Mouse (Mus musculus) limb, embryonic 14.5 days (tissue): ENCODE data around the gene Prdm2. TPM values are rescaled to one million over a fixed set of nuclear protein-coding genes. Genes with fewer than 3 reads are reported as not detected.

Source experiments
- ATAC-seq: fragments of 200-750 bp; cut with Nextera tagmentation; 2 replicates; pipeline ENCODE4 v1.8.0; 2017; ENCODE audit warnings: low read depth, moderate number of reproducible peaks, moderate TSS enrichment; ENCODE audit not compliant: low FRiP score
- DNase-seq: peaks from one replicate; pipeline ENCODE4 v3.0.0-alpha.2; 2015; ENCODE audit warnings: low spot score
- H3K27ac ChIP-seq: fragments of 300-500 bp; sonication (generic); replicated peaks from 2 replicates; pipeline ENCODE4 v1.5.1; 2014; ENCODE audit warnings: low read depth, mild to moderate bottlenecking, low read length, moderate library complexity, mixed read lengths
- H3K27me3 ChIP-seq: fragments of 300-500 bp; sonication (generic); 2 replicates; pipeline ENCODE4 v1.6.1; 2014; ENCODE audit warnings: low read length, mixed read lengths; ENCODE audit not compliant: control insufficient read depth, insufficient read depth
- H3K36me3 ChIP-seq: fragments of 300-500 bp; sonication (generic); 2 replicates; pipeline ENCODE4 v1.6.1; 2014; ENCODE audit warnings: mild to moderate bottlenecking, low read length, moderate library complexity, mixed read lengths; ENCODE audit not compliant: control insufficient read depth, insufficient read depth
- H3K4me1 ChIP-seq: fragments of 300-500 bp; sonication (generic); 2 replicates; pipeline ENCODE4 v1.6.1; 2014; ENCODE audit warnings: antibody characterized with exemption, low read length, mixed read lengths; ENCODE audit not compliant: control insufficient read depth, insufficient read depth
- H3K4me2 ChIP-seq: fragments of 300-500 bp; sonication (generic); replicated peaks from 2 replicates; pipeline ENCODE4 v1.6.1; 2014; ENCODE audit warnings: low read depth, mild to moderate bottlenecking, low read length, moderate library complexity; ENCODE audit not compliant: severe bottlenecking
- H3K4me3 ChIP-seq: fragments of 300-500 bp; sonication (generic); replicated peaks from 2 replicates; pipeline ENCODE4 v1.5.1; 2014; ENCODE audit warnings: low read length
- H3K9ac ChIP-seq: fragments of 300-500 bp; sonication (generic); 2 replicates; pipeline ENCODE4 v1.6.1; 2014; ENCODE audit warnings: mild to moderate bottlenecking, low read depth, low read length, moderate library complexity; ENCODE audit not compliant: severe bottlenecking
- H3K9me3 ChIP-seq: fragments of 300-500 bp; sonication (generic); 2 replicates; pipeline ENCODE4 v1.6.1; 2016; ENCODE audit warnings: low read length; ENCODE audit not compliant: control insufficient read depth
- POLR2A ChIP-seq: fragments of 200-500 bp; IDR thresholded peaks from 2 replicates; pipeline ENCODE4 v1.8.0; 2012; ENCODE audit warnings: inconsistent platforms, mild to moderate bottlenecking, moderate library complexity, borderline replicate concordance; ENCODE audit not compliant: insufficient read depth, insufficient read length; ENCODE audit errors: extremely low read depth
- WGBS: fragments of 180-500 bp; shearing (Covaris S2); extraction: QIAGEN DNeasy Blood & Tissue Kit; methylation state at CpG from one replicate; pipeline ENCODE4 v1.1.7; 2014; 5-methylcytosine and 5-hydroxymethylcytosine counted together
- polyA plus RNA-seq, 2 experiments: library from polyadenylated mRNA; depleted of rRNA in 1 of 2; stranded (reverse) in 1 of 2; unstranded in 1 of 2; fragments of >200 nt; fragmentation: Nextera tagmentation in 1 of 2; extraction: Ambion mirVana in 1 of 2; gene quantifications; 2 replicates each; pipeline versions ENCODE4 v1.2.1 to v1.2.3; 2012 to 2014

Prdm2 gene
- polyA plus RNA-seq, 2 experiments, result 14.2 to 26.2 TPM

DNA sequence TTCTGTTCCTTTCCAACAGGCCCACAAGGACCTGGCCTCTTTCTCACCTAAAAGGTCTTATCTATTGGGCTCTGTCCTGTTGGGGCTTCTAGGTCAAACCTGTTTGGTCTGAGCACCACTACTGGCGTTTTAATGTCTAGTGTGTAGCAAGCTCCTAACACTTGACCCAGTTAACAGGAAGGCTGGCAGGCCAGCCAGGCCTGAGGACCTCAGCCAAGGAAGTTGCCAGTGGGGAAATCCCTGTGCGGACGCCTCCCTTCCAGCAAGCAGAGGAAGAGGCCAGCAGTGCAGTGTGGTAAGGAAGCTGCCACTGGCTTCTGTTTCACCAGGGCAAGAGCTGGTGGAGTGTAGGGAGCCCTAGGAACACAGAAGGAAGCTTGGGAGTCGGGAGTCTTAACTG, 94.0 kb downstream of the Prdm2 start:
- ATAC-seq, result no peak
- no peak overlapping the region for H3K4me2 ChIP-seq
- 80% methylated on average over 4 of the region's 4 CpGs for WGBS
- no peaks in the 10 kb centered on the region for H3K27me3 ChIP-seq
- H3K27ac ChIP-seq, result no peak overlapping the region
- no peak for TF ChIP-seq POLR2A
- no peaks in the 10 kb centered on the region for H3K4me1 ChIP-seq
- DNase-seq, result no peak
- no peak overlapping the region for H3K4me3 ChIP-seq
- no peak overlapping the region for H3K9ac ChIP-seq
- H3K9me3 ChIP-seq, result no peaks in the 10 kb centered on the region
- H3K36me3 ChIP-seq, result peaks cover 3% of the 10 kb centered on the region

DNA sequence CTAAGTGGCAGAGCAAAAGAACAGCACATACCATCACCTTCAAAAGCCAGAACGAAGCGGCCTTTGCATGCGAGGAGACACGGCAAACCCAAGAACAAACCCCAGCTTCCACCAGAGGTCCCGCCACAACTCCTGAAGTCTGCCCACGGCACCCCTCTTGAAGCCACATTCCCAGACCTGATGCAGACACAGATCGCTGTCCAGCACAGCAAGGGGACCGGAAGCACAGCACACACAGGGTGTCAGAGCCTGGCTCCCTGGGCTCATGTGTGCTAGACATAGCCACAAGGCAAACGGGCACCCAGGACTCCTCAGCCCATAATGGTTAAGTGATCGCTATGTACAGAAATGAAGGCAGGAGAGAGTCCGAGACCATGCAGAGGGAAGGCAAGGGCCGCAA, 96.9 kb downstream of the Prdm2 start:
- 80% methylated on average over 12 of the region's 12 CpGs for WGBS
- no peaks in the 10 kb centered on the region for H3K27me3 ChIP-seq
- H3K9me3 ChIP-seq, result no peaks in the 10 kb centered on the region
- H3K4me3 ChIP-seq, result no peak overlapping the region
- no peak for DNase-seq
- no peaks in the 10 kb centered on the region for H3K4me1 ChIP-seq
- H3K4me2 ChIP-seq, result no peak overlapping the region
- no peak for ATAC-seq
- H3K9ac ChIP-seq, result no peak overlapping the region
- TF ChIP-seq POLR2A, result no peak
- peaks cover 16% of the 10 kb centered on the region for H3K36me3 ChIP-seq
- no peak overlapping the region for H3K27ac ChIP-seq

DNA sequence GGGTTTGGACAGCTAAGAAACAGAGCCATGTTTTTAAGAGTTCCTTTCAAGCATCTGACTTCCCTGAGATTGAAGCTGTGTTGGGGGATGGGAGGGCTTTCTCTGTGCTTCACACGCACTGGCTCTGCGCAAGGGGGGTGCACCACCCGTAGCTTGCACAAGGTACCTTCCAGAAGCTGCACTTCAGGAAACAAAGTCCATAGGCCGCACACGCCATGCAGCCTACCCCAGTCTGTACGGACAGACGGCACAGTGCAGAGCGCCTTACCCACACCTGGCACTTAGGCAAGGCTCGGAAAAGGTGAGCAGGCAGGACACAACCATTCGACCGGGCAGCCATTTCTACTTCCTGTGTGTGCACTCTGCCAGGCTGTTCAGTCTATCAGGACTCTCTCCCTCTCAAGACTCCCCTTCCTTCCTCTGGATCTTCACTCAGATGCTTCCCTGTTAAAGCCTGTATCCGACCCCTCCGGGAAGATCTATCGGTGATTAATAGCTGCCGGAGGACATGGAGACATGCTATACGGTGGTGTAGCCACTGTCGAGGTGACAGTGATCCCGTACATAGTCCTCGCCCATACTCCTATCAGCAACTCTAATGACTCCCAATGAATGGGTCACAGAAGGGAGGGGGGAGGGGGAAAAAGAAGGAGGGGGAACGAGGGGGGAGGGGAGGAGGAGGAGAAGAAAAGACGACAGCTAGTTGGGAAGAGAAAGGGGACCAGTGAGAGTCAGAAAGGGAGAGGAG, 98.4 kb downstream of the Prdm2 start:
- Histone ChIP-seq H3K9me3 (no peaks in the 10 kb centered on the region), H3K27ac (no peak overlapping the region), H3K4me3 (no peak overlapping the region), H3K4me1 (no peaks in the 10 kb centered on the region), H3K9ac (no peak overlapping the region), H3K27me3 (no peaks in the 10 kb centered on the region), H3K4me2 (no peak overlapping the region), H3K36me3 (peaks cover 31% of the 10 kb centered on the region)
- no peak for TF ChIP-seq POLR2A
- DNase-seq (no peak), ATAC-seq (no peak)
- WGBS, result 80% methylated on average over 21 of the region's 21 CpGs

DNA sequence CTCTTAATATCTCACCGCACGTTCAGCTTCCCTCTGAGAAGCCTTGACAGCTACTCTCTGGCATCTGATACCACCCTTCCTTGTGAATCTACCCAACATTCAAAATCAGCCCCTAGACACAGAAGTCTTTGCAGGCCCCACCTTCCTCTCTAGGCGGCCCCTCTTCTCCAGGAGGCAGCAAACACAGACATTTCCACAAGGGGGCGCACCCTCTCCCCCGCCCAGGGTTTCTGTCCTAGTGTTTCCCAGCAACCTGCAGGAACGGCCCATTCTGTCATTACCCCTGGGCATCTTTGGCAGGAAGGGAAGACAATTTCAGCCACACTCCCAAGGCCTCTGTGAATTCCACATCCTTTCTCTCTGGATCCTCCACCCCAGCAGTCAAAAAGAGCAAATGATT, 99.8 kb downstream of the Prdm2 start:
- Histone ChIP-seq H3K36me3 (peaks cover 44% of the 10 kb centered on the region), H3K27me3 (no peaks in the 10 kb centered on the region), H3K4me2 (no peak overlapping the region), H3K4me1 (peaks cover 3% of the 10 kb centered on the region; the same call in 1 of the 2 replicates), H3K9ac (no peak overlapping the region), H3K9me3 (no peaks in the 10 kb centered on the region), H3K4me3 (no peak overlapping the region), H3K27ac (no peak overlapping the region)
- ATAC-seq (no peak), DNase-seq (peak; percentile 45)
- WGBS, result 34% methylated on average over 6 of the region's 6 CpGs
- TF ChIP-seq POLR2A, result no peak

DNA sequence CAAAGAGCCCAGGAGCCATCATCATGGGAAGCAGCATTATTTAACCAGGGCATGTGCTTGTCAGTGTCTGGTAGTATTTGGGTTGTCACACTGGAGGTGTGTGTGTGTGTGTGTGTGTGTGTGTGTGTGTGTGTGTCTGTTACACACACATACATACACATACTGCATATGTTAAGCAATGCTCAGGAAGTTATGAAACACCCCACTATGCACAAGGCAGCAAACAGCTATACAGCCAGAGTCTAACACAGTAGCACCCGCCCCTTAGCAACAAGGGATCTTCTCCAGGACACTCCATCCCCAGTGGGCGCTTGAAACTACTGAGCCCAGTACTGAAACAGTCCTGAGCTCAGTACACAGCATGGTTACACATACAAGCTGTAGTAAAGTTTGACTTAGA, 100.4 kb downstream of the Prdm2 start:
- 95% methylated on average over 2 of the region's 2 CpGs for WGBS
- H3K27me3 ChIP-seq, result no peaks in the 10 kb centered on the region
- H3K4me2 ChIP-seq, result no peak overlapping the region
- peaks cover 48% of the 10 kb centered on the region for H3K36me3 ChIP-seq
- H3K4me1 ChIP-seq, result peaks cover 3% of the 10 kb centered on the region; the same call in 1 of the 2 replicates
- H3K27ac ChIP-seq, result no peak overlapping the region
- no peak for TF ChIP-seq POLR2A
- DNase-seq, result no peak
- no peaks in the 10 kb centered on the region for H3K9me3 ChIP-seq
- no peak overlapping the region for H3K4me3 ChIP-seq
- no peak for ATAC-seq
- no peak overlapping the region for H3K9ac ChIP-seq
